Mouse (Mus musculus): Measurements from ENCODE around the gene Kxd1. TPM values are rescaled to one million over a fixed set of nuclear protein-coding genes. Genes with fewer than 3 reads are reported as not detected.
A peak's percentile ranks its signal among the peaks of the same experiment; 100 is the strongest.

Kxd1 gene
- polyA plus RNA-seq, 1 experiment from 2014 or later, result 28.9 TPM

- H3K27ac ChIP-seq (replicated peaks), result no peak overlapping the region; the same call in 1 of the 2 replicates
- H3K4me1 ChIP-seq (replicated peaks), result peaks cover 89% of the 10 kb centered on the region
- H3K4me3 ChIP-seq (replicated peaks), result no peak overlapping the region
- H3K9ac ChIP-seq, result no peak overlapping the region
- WGBS (ENCODE audit: insufficient replicate concordance), result 42% methylated on average over 4 of the region's 4 CpGs
- no peak overlapping the region for H3K4me2 ChIP-seq
- no peaks in the 10 kb centered on the region for H3K27me3 ChIP-seq
- peaks cover 3% of the 10 kb centered on the region; the same call in 1 of the 2 replicates for H3K36me3 ChIP-seq (replicated peaks)
- no peak for ATAC-seq (ENCODE audit: insufficient read depth)
- H3K9me3 ChIP-seq (replicated peaks), result no peaks in the 10 kb centered on the region
These were observed 18.7 kb upstream of the Kxd1 start for GRCm38 (mm10) chr8:70546412-70546811.

- no peak overlapping the region for H3K4me3 ChIP-seq (replicated peaks)
These were observed 16.5 kb upstream of the Kxd1 start for GRCm38 (mm10) chr8:70544200-70544687.

GRCm38 (mm10) chr8:70541081-70541480, 13.3 kb upstream of the Kxd1 start:
- H3K4me1 ChIP-seq (replicated peaks), result peaks cover 79% of the 10 kb centered on the region
- peak overlapping the region; percentile 100 for H3K27ac ChIP-seq (replicated peaks)
- no peaks in the 10 kb centered on the region for H3K9me3 ChIP-seq (replicated peaks)
- peak overlapping the region; percentile 99 for H3K4me2 ChIP-seq
- peak overlapping the region; percentile 94 for H3K4me3 ChIP-seq (replicated peaks)
- 59% methylated on average over 5 of the region's 5 CpGs for WGBS (ENCODE audit: insufficient replicate concordance)
- H3K9ac ChIP-seq, result peak overlapping the region; percentile 94
- no peak for ATAC-seq (ENCODE audit: insufficient read depth)
- peaks cover 17% of the 10 kb centered on the region for H3K36me3 ChIP-seq (replicated peaks)
- no peaks in the 10 kb centered on the region for H3K27me3 ChIP-seq

More at GRCm38 (mm10) chr8:70544200-70544687, 16.5 kb upstream of the Kxd1 start:
- Histone ChIP-seq H3K36me3 (replicated peaks) (peaks cover 3% of the 10 kb centered on the region; the same call in 1 of the 2 replicates), H3K4me2 (peak overlapping the region; percentile 33), H3K4me1 (replicated peaks) (peaks cover 91% of the 10 kb centered on the region), H3K9ac (0 out of 2 replicates have a peak overlapping the region, but pooled peaks have one; percentile 5), H3K27me3 (no peaks in the 10 kb centered on the region), H3K27ac (replicated peaks) (peak overlapping the region; percentile 83), H3K9me3 (replicated peaks) (no peaks in the 10 kb centered on the region)
- peak; percentile 11; the same call in 1 of the 2 replicates for ATAC-seq (ENCODE audit: insufficient read depth)
- 42% methylated on average over 6 of the region's 6 CpGs for WGBS (ENCODE audit: insufficient replicate concordance)

DNA sequence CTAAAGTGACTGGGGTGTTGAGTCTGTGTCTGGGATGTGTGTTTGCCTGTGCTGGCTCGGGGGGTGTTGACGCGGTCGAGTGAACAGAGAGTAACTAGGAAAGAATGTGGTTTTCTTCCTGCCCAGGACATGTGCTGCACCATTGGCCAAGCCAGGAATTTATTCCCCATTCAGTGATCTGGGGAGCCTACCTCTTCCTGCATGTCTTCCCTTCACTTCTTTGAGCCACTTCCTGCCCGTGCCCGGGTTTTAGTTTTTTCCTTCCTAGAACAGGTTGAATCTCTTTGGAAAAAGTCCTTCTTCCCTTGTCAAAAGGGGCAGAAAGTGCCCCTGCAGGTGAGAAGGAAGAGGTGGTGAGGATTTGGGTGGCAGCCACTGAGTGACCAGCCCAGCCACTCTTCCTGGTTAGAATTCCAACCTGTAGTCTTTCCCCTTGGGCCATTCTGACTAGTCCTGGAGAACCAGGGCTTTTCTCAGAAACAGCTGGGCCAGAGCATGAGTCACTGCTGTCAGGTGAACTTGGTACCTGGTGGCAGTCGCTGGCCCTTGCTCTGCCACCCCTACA, 12.8 kb upstream of the Kxd1 start:
- Histone ChIP-seq H3K4me1 (replicated peaks) (peaks cover 74% of the 10 kb centered on the region), H3K27ac (replicated peaks) (peak overlapping the region; percentile 100), H3K36me3 (replicated peaks) (peaks cover 22% of the 10 kb centered on the region), H3K9me3 (replicated peaks) (no peaks in the 10 kb centered on the region), H3K27me3 (no peaks in the 10 kb centered on the region), H3K4me3 (replicated peaks) (peak overlapping the region; percentile 94), H3K4me2 (peak overlapping the region; percentile 99), H3K9ac (peak overlapping the region; percentile 94)
- WGBS (ENCODE audit: insufficient replicate concordance), result 25% methylated on average over 7 of the region's 7 CpGs
- ATAC-seq (ENCODE audit: insufficient read depth), result no peak

DNA sequence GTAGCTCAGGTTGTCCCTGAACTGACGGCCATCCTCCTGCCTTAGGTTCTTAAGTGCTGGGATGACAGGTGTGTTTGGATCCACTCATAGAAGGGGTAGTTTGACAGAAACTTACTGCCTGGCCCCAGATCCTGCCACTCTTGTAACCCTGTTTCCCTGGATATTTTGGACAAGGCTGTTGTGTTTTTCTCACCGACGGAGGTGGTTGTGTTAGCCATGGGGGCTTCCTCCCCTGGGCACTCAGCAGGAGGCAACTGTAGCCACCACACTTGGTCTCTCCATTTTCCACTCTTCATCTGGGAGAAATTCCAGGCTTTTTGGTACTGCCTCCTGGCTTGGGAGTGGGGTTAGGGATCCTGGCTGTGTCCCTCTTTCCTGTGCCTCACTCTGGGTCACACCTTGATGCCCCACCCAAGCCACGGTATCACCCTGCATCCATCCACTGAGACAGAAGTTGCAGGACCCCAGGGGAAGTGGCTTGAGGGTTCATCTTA, 12.3 kb upstream of the Kxd1 start:
- no peak for ATAC-seq (ENCODE audit: insufficient read depth)
- H3K4me3 ChIP-seq (replicated peaks), result peak overlapping the region; percentile 94
- H3K36me3 ChIP-seq (replicated peaks), result peaks cover 27% of the 10 kb centered on the region
- WGBS (ENCODE audit: insufficient replicate concordance), result 0% methylated on average over 4 of the region's 4 CpGs
- peak overlapping the region; percentile 94 for H3K9ac ChIP-seq
- H3K27me3 ChIP-seq, result no peaks in the 10 kb centered on the region
- peak overlapping the region; percentile 99 for H3K4me2 ChIP-seq
- H3K4me1 ChIP-seq (replicated peaks), result peaks cover 68% of the 10 kb centered on the region
- no peaks in the 10 kb centered on the region for H3K9me3 ChIP-seq (replicated peaks)
- H3K27ac ChIP-seq (replicated peaks), result peak overlapping the region; percentile 100

GRCm38 (mm10) chr8:70539077-70539813, 11.5 kb upstream of the Kxd1 start, which contains the start of gene Ell:
Ell (plus strand) TSS chr8:70539457.
- Histone ChIP-seq H3K9ac (peak within 1 kb of the TSS; percentile 94), H3K4me3 (replicated peaks) (peak within 1 kb of the TSS; percentile 94), H3K36me3 (replicated peaks) (peaks cover 35% of the 10 kb centered on the region), H3K4me1 (replicated peaks) (peaks cover 61% of the 10 kb centered on the region), H3K27me3 (no peaks in the 10 kb centered on the region), H3K4me2 (peak within 1 kb of the TSS; percentile 99), H3K27ac (replicated peaks) (peak within 1 kb of the TSS; percentile 100), H3K9me3 (replicated peaks) (no peaks in the 10 kb centered on the region)
- WGBS (ENCODE audit: insufficient replicate concordance), result under 1% methylated on average over 58 of the region's 58 CpGs
- peak; percentile 79 for ATAC-seq (ENCODE audit: insufficient read depth)

- H3K4me3 ChIP-seq (replicated peaks), result peak overlapping the region; percentile 94
- H3K9ac ChIP-seq, result peak overlapping the region; percentile 94
- peak overlapping the region; percentile 99 for H3K4me2 ChIP-seq
- H3K4me1 ChIP-seq (replicated peaks), result peaks cover 55% of the 10 kb centered on the region
- peak overlapping the region; percentile 100 for H3K27ac ChIP-seq (replicated peaks)
- no peaks in the 10 kb centered on the region for H3K9me3 ChIP-seq (replicated peaks)
- ATAC-seq (ENCODE audit: insufficient read depth), result peak; percentile 56
- peaks cover 41% of the 10 kb centered on the region for H3K36me3 ChIP-seq (replicated peaks)
- no peaks in the 10 kb centered on the region for H3K27me3 ChIP-seq
- WGBS (ENCODE audit: insufficient replicate concordance), result under 1% methylated on average over 32 of the region's 32 CpGs
These were observed 10.9 kb upstream of the Kxd1 start for GRCm38 (mm10) chr8:70538633-70539076.

GRCm38 (mm10) chr8:70538024-70538579, 10.3 kb upstream of the Kxd1 start:
- Histone ChIP-seq H3K36me3 (replicated peaks) (peaks cover 47% of the 10 kb centered on the region), H3K4me1 (replicated peaks) (peaks cover 50% of the 10 kb centered on the region), H3K4me2 (peak overlapping the region; percentile 99), H3K9ac (peak overlapping the region; percentile 75), H3K27ac (replicated peaks) (peak overlapping the region; percentile 100), H3K9me3 (replicated peaks) (no peaks in the 10 kb centered on the region), H3K4me3 (replicated peaks) (peak overlapping the region; percentile 94), H3K27me3 (no peaks in the 10 kb centered on the region)
- 17% methylated on average over 24 of the region's 24 CpGs for WGBS (ENCODE audit: insufficient replicate concordance)
- peak; percentile 14; the same call in 1 of the 2 replicates for ATAC-seq (ENCODE audit: insufficient read depth)

DNA sequence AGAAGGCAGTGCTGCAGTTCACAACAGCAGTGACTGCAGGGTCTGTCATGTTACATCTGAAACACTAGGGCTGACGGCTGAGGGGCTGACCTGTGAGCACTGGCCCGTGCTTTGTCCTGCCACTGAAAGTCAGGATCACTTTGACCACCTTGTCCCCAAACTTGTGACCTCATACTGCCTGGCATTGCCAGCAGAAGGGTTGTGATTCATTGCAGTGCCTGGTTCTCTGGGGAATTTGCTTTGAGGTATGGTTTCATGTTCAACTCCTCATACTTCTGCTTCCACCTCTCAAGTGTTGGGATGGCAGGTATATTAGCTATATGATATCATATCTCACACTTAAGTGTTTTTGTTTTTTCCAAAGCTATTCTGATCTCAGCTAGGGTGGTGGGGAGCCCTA, 7.9 kb upstream of the Kxd1 start:
- Histone ChIP-seq H3K4me3 (replicated peaks) (no peak overlapping the region), H3K4me2 (no peak overlapping the region), H3K27me3 (no peaks in the 10 kb centered on the region), H3K4me1 (replicated peaks) (peaks cover 31% of the 10 kb centered on the region), H3K9me3 (replicated peaks) (no peaks in the 10 kb centered on the region), H3K9ac (no peak overlapping the region), H3K36me3 (replicated peaks) (peaks cover 71% of the 10 kb centered on the region), H3K27ac (replicated peaks) (no peak overlapping the region)
- WGBS (ENCODE audit: insufficient replicate concordance), result 81% methylated on average over 2 of the region's 2 CpGs
- no peak for ATAC-seq (ENCODE audit: insufficient read depth)

DNA sequence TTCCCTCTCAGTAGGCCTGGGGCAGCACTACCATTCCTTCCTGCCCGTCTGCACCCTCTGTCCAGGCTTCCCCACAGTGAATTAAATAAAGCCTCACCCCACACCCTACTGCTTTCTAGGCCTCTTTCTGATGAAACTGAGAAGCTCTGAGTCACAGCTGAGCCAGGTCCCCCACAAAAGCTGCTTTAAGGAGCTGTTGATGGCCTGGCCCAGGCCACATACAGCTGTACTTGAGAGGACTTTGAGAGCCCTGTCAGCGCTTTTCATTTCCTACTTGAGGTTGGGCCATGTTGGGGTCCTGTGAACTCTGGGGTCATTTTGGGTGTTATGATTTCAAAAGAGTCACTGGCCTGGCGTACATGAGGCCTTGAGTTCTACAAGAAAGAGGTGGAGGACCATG, 7.5 kb upstream of the Kxd1 start:
- Histone ChIP-seq H3K27me3 (no peaks in the 10 kb centered on the region), H3K36me3 (replicated peaks) (peaks cover 76% of the 10 kb centered on the region), H3K4me1 (replicated peaks) (peaks cover 31% of the 10 kb centered on the region), H3K27ac (replicated peaks) (no peak overlapping the region), H3K4me2 (no peak overlapping the region), H3K9ac (no peak overlapping the region), H3K9me3 (replicated peaks) (no peaks in the 10 kb centered on the region), H3K4me3 (replicated peaks) (no peak overlapping the region)
- no peak for ATAC-seq (ENCODE audit: insufficient read depth)
- WGBS (ENCODE audit: insufficient replicate concordance), result 80% methylated on average over 3 of the region's 3 CpGs

GRCm38 (mm10) chr8:70534281-70534680, 6.5 kb upstream of the Kxd1 start:
- H3K9ac ChIP-seq, result no peak overlapping the region

More at GRCm38 (mm10) chr8:70534281-70534680, 6.5 kb upstream of the Kxd1 start:
- no peak for ATAC-seq (ENCODE audit: insufficient read depth)
- WGBS (ENCODE audit: insufficient replicate concordance), result 86% methylated on average over 12 of the region's 12 CpGs
- no peaks in the 10 kb centered on the region for H3K9me3 ChIP-seq (replicated peaks)
- no peaks in the 10 kb centered on the region for H3K27me3 ChIP-seq
- H3K4me3 ChIP-seq (replicated peaks), result no peak overlapping the region
- peaks cover 33% of the 10 kb centered on the region for H3K4me1 ChIP-seq (replicated peaks)
- peaks cover 82% of the 10 kb centered on the region for H3K36me3 ChIP-seq (replicated peaks)
- H3K27ac ChIP-seq (replicated peaks), result no peak overlapping the region
- no peak overlapping the region for H3K4me2 ChIP-seq

All from liver, embryonic 15.5 days (tissue).